Mouse (Mus musculus) lung, embryonic 16.5 days (tissue): ENCODE measurements around the gene Myrfl. TPM values are rescaled to one million over a fixed set of nuclear protein-coding genes. Genes with fewer than 3 reads are reported as not detected.

ENCODE experiments used
- ATAC-seq: fragments of 200-750 bp; cut with Nextera tagmentation; 2 replicates; pipeline ENCODE4 v1.8.0; 2017; ENCODE audit warnings: low read depth, mild to moderate bottlenecking, moderate library complexity
- H3K27ac ChIP-seq: fragments of 300-500 bp; sonication (generic); 2 replicates; pipeline ENCODE4 v1.5.1; 2014; ENCODE audit warnings: mild to moderate bottlenecking, control low read depth, low read length
- H3K27me3 ChIP-seq: fragments of 300-500 bp; sonication (generic); 2 replicates; pipeline ENCODE4 v1.6.1; 2014; ENCODE audit warnings: low read depth, low read length, mixed read lengths; ENCODE audit not compliant: control insufficient read depth, insufficient read depth
- H3K36me3 ChIP-seq: fragments of 300-500 bp; sonication (generic); 2 replicates; pipeline ENCODE4 v1.6.1; 2014; ENCODE audit warnings: low read length; ENCODE audit not compliant: control insufficient read depth, insufficient read depth
- H3K4me1 ChIP-seq: fragments of 300-500 bp; sonication (generic); replicated peaks from 2 replicates; pipeline ENCODE4 v1.6.1; 2014; ENCODE audit warnings: low read length, mixed read lengths; ENCODE audit not compliant: control insufficient read depth, insufficient read depth
- H3K4me2 ChIP-seq: fragments of 300-500 bp; sonication (generic); 2 replicates; pipeline ENCODE4 v1.6.1; 2014; ENCODE audit warnings: low read depth, low read length, control low read depth
- H3K4me3 ChIP-seq: fragments of 300-500 bp; sonication (generic); 2 replicates; pipeline ENCODE4 v1.5.1; 2014; ENCODE audit warnings: mild to moderate bottlenecking, low read length, control low read depth
- H3K9ac ChIP-seq: fragments of 300-500 bp; sonication (generic); 2 replicates; pipeline ENCODE4 v1.6.1; 2014; ENCODE audit warnings: low read length, control low read depth
- H3K9me3 ChIP-seq: fragments of 300-500 bp; sonication (generic); 2 replicates; pipeline ENCODE4 v1.6.1; 2016; ENCODE audit warnings: low read length; ENCODE audit not compliant: control insufficient read depth
- WGBS: fragments of 180-500 bp; shearing (Covaris S2); extraction: QIAGEN DNeasy Blood & Tissue Kit; methylation state at CpG from one replicate; pipeline ENCODE4 v1.1.7; 2014; 5-methylcytosine and 5-hydroxymethylcytosine counted together
- polyA plus RNA-seq: library from polyadenylated mRNA; unstranded; fragments of >200 nt; fragmentation: Nextera tagmentation; extraction: Ambion mirVana; gene quantifications from 2 replicates; pipeline ENCODE4 v1.2.1, GENCODE M21; 2015

Myrfl gene
- polyA plus RNA-seq, 1 experiment from 2014 or later = 0.08 TPM

GRCm38 (mm10) chr10:116810738-116811137 is 86.0 kb downstream of the Myrfl start:
- no peak overlapping the region for H3K4me3 ChIP-seq

GRCm38 (mm10) chr10:116809383-116809782 is 87.3 kb downstream of the Myrfl start:
- no peak overlapping the region for H3K4me3 ChIP-seq
- H3K27ac ChIP-seq = no peak overlapping the region
- no peaks in the 10 kb centered on the region for H3K4me1 ChIP-seq
- H3K9ac ChIP-seq = no peak overlapping the region
- no peak overlapping the region for H3K4me2 ChIP-seq
- H3K9me3 ChIP-seq = no peaks in the 10 kb centered on the region
- no peaks in the 10 kb centered on the region for H3K36me3 ChIP-seq
- no peaks in the 10 kb centered on the region for H3K27me3 ChIP-seq
- 40% methylated on average over 9 of the region's 9 CpGs for WGBS
- ATAC-seq = no peak

More at GRCm38 (mm10) chr10:116810738-116811137, 86.0 kb downstream of the Myrfl start:
- Histone ChIP-seq H3K4me1 (no peaks in the 10 kb centered on the region), H3K9me3 (no peaks in the 10 kb centered on the region), H3K27me3 (no peaks in the 10 kb centered on the region), H3K9ac (no peak overlapping the region), H3K36me3 (no peaks in the 10 kb centered on the region), H3K4me2 (no peak overlapping the region), H3K27ac (no peak overlapping the region)
- no peak for ATAC-seq
- 77% methylated on average over 15 of the region's 15 CpGs for WGBS

DNA sequence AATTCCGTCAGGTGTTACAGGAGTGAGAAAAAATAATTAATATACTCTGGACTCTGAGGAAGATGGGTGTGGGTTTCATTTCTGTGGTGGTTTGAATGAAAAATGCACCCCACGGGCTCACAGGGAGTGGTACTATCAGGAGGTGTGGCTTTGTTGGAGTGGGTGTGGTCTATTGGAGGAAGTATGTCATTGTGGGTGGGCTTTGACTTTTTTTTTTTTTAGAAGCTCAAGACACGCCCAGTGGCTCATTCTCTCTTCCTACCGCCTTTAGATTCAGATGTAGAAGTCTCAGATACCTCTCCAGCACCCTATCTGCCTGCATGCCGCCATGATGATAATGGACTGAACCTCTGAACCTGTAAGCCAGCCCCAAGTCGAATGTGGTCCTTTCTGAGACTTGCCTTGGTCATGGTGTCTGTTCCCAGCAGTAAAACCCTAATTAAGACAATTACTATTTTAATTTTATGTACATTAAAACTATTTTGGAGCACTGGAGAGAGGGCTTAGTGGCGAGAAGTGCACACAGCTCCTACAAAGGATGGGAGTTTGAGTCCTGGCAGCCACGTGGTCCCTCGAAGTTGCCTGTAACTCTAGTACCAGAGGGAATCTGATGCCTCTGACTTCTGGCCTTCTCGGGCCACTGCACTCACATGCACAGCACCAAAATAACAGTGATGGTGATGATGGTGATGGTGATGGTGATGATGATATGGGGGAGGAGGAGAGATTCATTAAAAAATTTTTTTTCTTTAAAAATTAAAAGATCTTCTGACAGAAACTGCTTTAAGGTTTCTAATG is 88.0 kb downstream of the Myrfl start:
- Histone ChIP-seq H3K36me3 (no peaks in the 10 kb centered on the region), H3K4me1 (no peaks in the 10 kb centered on the region), H3K9me3 (no peaks in the 10 kb centered on the region), H3K27ac (no peak overlapping the region), H3K9ac (no peak overlapping the region), H3K27me3 (no peaks in the 10 kb centered on the region), H3K4me2 (no peak overlapping the region), H3K4me3 (no peak overlapping the region)
- no peak for ATAC-seq
- 83% methylated on average over 10 of the region's 10 CpGs for WGBS

- Histone ChIP-seq H3K36me3 (no peaks in the 10 kb centered on the region), H3K27me3 (no peaks in the 10 kb centered on the region), H3K4me1 (no peaks in the 10 kb centered on the region), H3K4me3 (no peak overlapping the region), H3K9me3 (no peaks in the 10 kb centered on the region), H3K27ac (no peak overlapping the region), H3K4me2 (no peak overlapping the region), H3K9ac (no peak overlapping the region)
- no peak for ATAC-seq
- 47% methylated on average over 5 of the region's 5 CpGs for WGBS
Observed at GRCm38 (mm10) chr10:116802178-116802794, 94.4 kb downstream of the Myrfl start.

DNA sequence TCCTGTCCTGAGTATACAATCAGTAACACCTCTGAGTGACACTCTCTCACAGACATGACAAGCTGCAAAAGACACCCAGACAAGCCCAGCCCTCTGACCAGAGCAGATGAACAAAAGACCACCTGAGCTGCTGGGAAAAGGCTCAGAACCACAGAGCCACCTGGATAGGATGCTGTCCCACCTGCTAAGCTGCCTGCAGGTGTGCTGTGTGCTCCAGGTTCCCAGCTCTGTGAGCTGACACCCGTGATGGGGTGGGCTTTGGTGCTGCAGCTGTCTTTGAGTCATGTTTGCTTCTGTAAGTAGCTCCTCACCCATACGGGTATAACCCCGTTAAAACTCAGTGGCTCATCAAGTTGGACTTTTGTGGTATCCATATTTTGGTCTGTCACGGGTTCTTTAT is 95.4 kb downstream of the Myrfl start:
- Histone ChIP-seq H3K4me1 (no peaks in the 10 kb centered on the region), H3K27me3 (no peaks in the 10 kb centered on the region), H3K4me2 (no peak overlapping the region), H3K27ac (no peak overlapping the region), H3K36me3 (no peaks in the 10 kb centered on the region), H3K4me3 (no peak overlapping the region), H3K9me3 (no peaks in the 10 kb centered on the region), H3K9ac (no peak overlapping the region)
- no peak for ATAC-seq
- WGBS = 42% methylated on average over 4 of the region's 4 CpGs

GRCm38 (mm10) chr10:116796066-116796465 is 100.7 kb downstream of the Myrfl start:
- Histone ChIP-seq H3K27ac (no peak overlapping the region), H3K9ac (no peak overlapping the region), H3K36me3 (no peaks in the 10 kb centered on the region), H3K9me3 (no peaks in the 10 kb centered on the region), H3K27me3 (no peaks in the 10 kb centered on the region), H3K4me3 (no peak overlapping the region), H3K4me2 (no peak overlapping the region), H3K4me1 (no peaks in the 10 kb centered on the region)
- WGBS = 52% methylated on average over 6 of the region's 6 CpGs
- ATAC-seq = no peak

- Histone ChIP-seq H3K4me2 (no peak overlapping the region), H3K9me3 (no peaks in the 10 kb centered on the region), H3K27me3 (no peaks in the 10 kb centered on the region), H3K36me3 (no peaks in the 10 kb centered on the region), H3K9ac (no peak overlapping the region), H3K4me3 (no peak overlapping the region), H3K4me1 (no peaks in the 10 kb centered on the region), H3K27ac (no peak overlapping the region)
- ATAC-seq = no peak
Observed at GRCm38 (mm10) chr10:116789096-116789495, 107.6 kb downstream of the Myrfl start.

DNA sequence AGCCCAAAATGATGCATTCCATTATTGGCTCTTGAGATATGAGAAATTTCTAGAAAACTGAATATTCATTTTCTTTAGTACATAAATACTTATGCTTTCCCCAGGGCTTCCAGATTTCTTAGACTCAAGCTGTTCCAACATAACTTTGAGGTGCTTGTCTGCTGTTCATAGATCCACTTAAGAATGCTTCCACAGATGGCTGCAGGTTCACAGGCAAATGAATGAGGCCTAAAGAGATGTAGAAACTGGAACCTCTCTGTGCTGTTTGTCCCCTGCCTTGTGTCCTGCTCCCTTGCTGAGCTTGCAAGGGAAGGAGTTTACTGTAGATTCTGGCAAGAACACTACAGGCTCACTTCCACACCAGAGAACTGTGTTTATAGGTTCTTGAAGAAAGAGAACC is 108.3 kb downstream of the Myrfl start:
- Histone ChIP-seq H3K9me3 (no peaks in the 10 kb centered on the region), H3K4me2 (no peak overlapping the region), H3K4me3 (no peak overlapping the region), H3K9ac (no peak overlapping the region), H3K27me3 (no peaks in the 10 kb centered on the region), H3K4me1 (no peaks in the 10 kb centered on the region), H3K36me3 (no peaks in the 10 kb centered on the region), H3K27ac (no peak overlapping the region)
- ATAC-seq = no peak

- WGBS = 73% methylated on average over 6 of the region's 6 CpGs
- H3K27me3 ChIP-seq = no peaks in the 10 kb centered on the region
- H3K27ac ChIP-seq = no peak overlapping the region
- no peak overlapping the region for H3K4me3 ChIP-seq
- H3K9ac ChIP-seq = no peak overlapping the region
- no peaks in the 10 kb centered on the region for H3K9me3 ChIP-seq
- no peak overlapping the region for H3K4me2 ChIP-seq
- ATAC-seq = no peak
- H3K36me3 ChIP-seq = no peaks in the 10 kb centered on the region
- H3K4me1 ChIP-seq = no peaks in the 10 kb centered on the region
Observed at GRCm38 (mm10) chr10:116784098-116784497, 112.6 kb downstream of the Myrfl start.
